Mouse (Mus musculus) E14TG2a.4 (cell line): ENCODE results near the gene Phactr1.

Source experiments
- CTCF ChIP-seq: conservative IDR thresholded peaks from 2 replicates; pipeline ENCODE4 v1.5.1; 2014; ENCODE audit warnings: low read length
- NANOG ChIP-seq: IDR thresholded peaks from 2 replicates; pipeline ENCODE4 v1.6.1; 2014; ENCODE audit warnings: borderline replicate concordance, low read length, mixed read lengths
- POU5F1 ChIP-seq: IDR thresholded peaks from 2 replicates; pipeline ENCODE4 v1.6.1; 2014; ENCODE audit warnings: low read length, borderline replicate concordance

GRCm38 (mm10) chr13:42828978-42829377, 148.6 kb downstream of the Phactr1 start:
- TF ChIP-seq CTCF (no peak), NANOG (no peak), POU5F1 (no peak)
